Mouse (Mus musculus) T-cell, adult 2 months (primary cell): Measurements from ENCODE around the gene Fdps.
A peak's percentile ranks its signal among the peaks of the same experiment; 100 is the strongest.
"Not testable (repeated sequence)": the region's sequence is repeated elsewhere in the genome, so short reads cannot be mapped to it uniquely, and the experiment has no call there.

Source experiments
- DNase-seq: peaks from one replicate; pipeline ENCODE4 v3.0.0; 2022; ENCODE audit warnings: low spot score

Fdps gene

GRCm38 (mm10) chr3:89102495-89103290, 934 bp upstream of the Fdps start:
- DNase-seq = no peak

- no peak for DNase-seq
Observed at GRCm38 (mm10) chr3:89101459-89101811, 324 bp downstream of the Fdps start.

DNA sequence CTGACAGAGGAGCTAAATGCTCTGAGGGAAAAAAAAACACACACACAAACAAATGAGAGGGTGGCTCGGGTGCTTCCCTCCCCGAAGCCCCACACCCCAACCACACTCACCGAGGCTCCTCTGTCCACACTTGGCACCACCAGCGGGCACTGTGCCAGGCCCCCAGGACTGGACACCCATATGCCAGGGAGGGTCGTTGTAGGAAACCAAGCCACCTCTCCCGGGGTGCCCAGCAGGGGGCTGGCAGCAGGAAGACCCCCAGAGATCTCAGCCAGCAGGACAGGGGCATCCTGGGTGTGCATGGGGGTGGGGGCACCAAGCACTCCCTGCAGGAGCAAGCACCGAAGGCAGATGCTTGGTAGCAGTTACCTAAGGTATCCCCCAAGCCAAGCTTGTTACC, 948 bp downstream of the Fdps start, which contains the start of gene Gm43738:
TSS of gene Gm43738 (minus strand) at position 289 of the 400 bp plus-strand sequence.
- DNase-seq = no peak

- no peak for DNase-seq
Observed at GRCm38 (mm10) chr3:89094021-89094420, 7.7 kb downstream of the Fdps start.

DNA sequence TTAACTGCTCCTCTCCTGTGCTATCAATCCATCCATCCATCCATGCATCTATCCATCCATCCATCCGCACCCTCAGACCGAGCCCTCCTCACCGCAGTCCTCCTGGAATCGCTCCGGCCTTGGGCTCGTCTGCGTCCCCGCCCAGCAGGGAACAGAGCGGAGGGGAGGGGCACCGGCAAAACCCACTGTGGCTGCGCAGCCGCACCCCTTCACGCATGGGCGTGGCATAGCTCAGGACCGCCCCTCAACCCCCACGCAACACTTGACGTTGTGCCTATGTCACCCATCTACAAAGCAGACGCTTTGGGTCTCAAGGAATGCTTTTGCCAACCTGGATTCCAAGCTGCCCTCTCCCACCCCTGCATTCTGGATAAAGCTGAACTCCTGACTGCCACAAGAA, 8.6 kb downstream of the Fdps start, which contains the start of gene Rusc1:
TSS of gene Rusc1 (minus strand) at position 137 of the 400 bp plus-strand sequence.
- peak; percentile 70 for DNase-seq

DNA sequence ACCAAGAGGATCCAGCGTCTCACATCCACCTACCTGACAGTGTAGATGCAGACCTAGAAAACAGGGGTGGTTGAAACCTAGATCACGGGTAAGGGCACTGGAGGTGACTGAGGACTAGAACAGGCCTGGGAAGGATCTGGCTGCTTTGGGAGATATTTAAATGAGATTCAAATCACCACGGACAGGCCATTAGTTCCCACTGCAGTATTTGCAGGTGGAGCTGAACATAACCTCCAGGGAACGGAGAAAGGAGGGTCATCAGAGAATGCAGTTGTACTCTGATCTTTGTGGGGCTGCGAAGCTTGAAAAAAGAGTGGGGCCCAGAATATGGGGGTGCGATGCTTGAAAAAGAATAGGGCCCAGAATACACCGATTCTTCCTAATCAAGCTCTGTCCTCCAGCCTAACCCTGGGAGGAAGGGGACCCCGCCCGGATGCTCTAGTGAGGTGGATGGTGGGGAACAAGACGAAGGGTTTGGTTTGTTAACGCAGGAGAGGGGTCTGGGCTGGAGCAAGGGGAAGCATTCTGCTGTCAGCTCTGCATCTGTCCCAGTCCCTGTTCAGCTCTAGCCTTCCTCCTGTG, 9.2 kb downstream of the Fdps start:
- no peak for DNase-seq

DNA sequence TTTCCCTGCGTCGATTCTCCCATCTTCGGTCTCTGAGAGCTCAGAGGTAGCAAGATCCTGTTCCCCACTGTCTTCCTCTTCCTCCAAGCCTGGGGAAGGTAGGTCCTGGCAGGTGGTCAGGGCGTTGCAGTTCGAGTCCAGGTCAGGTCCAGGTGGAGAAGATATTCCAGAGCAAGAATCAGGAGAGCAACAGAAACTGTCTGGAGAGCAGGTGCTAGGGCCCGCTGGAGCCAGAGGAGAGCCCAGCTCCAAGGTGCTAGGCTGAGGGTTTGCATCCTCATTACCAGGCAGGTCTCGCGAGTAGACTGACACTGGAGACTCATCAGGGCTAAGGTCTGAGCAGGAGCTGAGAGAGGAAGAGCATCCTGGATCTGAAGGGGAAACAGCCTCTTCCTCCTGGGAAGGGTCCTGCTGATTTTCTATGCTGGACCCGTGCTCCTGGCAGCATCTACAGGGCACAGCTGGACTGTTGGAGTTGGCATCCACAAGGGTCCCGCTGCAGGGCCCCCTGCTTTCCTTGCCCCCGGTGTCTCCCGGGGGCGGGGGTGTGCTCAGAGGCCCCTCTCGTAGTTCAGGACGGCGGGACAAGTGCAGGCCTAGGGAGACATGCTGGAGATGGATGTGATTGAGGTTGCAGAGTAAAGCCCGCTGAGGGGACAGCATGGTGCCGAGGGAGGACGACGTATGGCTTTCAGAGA, 9.8 kb downstream of the Fdps start:
- no peak for DNase-seq

DNA sequence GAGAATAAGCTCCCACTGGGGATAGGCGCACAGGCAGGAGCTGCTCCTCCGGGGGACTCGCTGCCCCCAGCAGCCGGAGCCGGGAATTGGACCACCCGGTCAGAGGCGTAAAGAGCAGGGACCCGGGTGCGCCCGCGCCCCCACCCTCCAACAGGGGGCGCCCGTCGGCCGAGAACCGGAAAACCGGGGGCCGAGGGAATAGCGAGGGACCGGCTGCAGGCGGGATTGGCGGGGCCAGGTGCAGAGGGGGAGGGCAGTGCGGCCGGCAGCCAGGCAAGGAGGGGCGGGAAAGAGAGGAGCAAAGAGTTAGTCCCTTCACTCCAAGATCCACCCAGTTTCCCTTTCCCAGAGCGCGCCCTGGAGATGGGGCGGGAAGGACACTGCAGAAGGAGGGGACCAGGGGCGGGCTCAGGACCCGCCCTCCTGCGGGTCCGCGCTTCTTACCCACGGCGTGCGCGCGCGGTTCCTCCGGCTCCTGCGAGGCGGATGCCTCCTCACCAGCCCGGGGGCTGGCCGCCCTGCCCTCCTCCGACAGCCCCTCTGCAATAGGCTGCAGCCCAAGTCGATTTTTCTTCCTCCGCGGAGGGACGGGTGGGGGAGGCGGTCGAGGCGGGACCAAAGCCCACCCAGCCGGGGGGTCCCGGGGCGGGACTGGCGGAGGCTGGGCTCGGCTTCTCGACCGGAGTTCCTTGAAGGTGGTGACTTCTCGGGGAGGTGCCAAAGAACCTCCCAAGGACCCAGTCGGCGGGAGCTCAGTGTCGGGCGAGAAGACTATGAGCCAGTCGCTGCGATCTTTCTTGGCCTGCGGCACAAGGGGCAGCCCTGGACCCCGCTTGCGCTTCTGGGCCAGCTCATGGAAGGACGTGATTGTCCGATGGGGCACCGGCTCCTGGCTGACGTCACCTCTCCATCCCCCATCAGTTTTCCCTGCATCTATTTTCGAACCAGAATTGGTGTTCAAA, 10.8 kb downstream of the Fdps start:
- DNase-seq = peak; percentile 64

- DNase-seq = peak; percentile 88
Observed at GRCm38 (mm10) chr3:89089882-89090591, 11.7 kb downstream of the Fdps start.

DNA sequence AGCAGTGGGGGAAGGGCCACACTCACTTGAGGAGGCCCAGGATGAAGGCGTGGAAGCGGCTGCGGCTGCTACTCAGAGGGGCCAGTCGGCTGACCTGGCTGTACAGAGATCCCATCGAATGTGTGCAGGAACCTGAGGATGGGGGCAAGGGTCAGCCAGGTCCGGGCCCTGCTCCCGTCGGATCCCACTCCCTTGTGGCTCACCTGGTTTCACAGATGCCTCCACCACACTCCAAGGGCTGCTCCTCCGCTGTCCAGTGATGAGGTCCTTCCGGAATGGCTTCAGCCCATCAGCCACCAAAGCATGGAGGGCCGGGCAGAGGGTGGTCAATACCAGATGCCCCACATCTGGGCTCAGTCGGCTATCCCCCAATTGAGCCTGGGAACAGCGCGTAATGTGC, 12.8 kb downstream of the Fdps start:
- no peak for DNase-seq

- peak; percentile 85 for DNase-seq
Observed at GRCm38 (mm10) chr3:89087338-89088110, 14.2 kb downstream of the Fdps start.

DNA sequence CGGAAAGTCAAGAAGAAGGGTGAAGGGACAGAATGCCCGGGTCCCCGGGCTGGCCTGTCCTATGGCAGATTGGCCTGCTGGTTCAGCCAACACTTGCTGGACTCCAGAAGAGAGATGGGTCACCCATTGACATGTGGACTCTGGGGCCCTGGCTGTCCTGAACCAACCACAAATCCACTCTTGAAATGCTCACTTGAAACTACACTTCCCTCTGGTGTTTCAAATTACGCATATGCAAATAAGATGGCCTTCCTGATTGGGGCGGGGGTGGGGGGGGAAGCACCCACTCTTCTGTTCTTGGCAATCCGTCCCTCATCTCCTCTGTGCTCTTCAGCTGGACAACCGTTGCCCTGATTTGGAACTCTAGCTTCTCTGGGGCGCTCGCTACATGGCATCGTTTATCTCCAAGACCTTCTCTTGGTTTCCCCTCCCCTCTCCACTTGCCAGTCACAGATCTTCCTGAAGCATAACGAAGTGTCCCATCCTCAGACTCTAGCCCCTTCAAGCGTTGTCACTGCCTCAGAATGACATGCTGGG, 17.0 kb downstream of the Fdps start:
- no peak for DNase-seq

DNA sequence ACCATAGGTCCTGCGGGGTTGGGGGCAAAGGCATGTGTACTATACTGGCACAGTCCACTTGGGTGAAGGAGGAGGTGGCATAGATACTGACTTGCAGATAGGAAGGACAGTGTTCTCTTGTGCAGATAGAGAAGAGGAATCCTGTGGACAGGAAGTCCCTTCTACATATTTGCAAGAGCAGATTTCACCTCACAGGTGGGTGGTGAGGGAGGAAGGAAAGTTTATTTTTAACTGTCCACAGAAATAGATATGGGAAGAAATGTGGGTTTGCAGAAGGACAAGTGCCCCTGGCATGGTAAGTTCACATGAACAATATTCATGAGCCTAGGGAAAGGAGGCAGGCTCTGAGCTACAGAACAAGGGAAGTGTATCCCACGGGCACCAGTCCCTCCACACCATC, 17.6 kb downstream of the Fdps start:
- DNase-seq = no peak

GRCm38 (mm10) chr3:89082287-89082686, 19.5 kb downstream of the Fdps start:
- DNase-seq = not testable (repeated sequence)

GRCm38 (mm10) chr3:89077383-89077782, 24.4 kb downstream of the Fdps start:
- no peak for DNase-seq

GRCm38 (mm10) chr3:89067265-89067664, 34.5 kb downstream of the Fdps start:
- DNase-seq = no peak

DNA sequence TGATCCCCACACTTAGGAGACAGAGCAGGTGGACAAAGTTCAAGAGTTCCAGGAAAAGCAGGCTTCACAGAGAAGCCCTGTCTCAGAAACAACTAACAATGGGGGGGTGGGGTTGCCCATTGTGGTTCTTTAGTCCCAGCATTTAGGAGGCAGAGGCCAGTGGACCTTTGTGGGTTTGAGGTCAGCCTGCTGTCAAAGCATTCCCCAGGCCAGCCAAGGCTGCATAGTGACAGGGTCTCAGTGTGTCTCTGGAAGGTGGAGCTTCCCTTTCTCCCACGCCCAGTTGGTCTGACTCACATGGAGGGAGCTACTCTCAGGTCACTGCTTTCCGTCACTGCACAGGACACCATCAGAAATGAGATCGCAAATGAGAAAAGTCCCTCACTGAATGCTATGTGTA, 40.1 kb downstream of the Fdps start:
- DNase-seq = no peak

GRCm38 (mm10) chr3:89058783-89059182, 43.0 kb downstream of the Fdps start:
- DNase-seq = peak; percentile 30

DNA sequence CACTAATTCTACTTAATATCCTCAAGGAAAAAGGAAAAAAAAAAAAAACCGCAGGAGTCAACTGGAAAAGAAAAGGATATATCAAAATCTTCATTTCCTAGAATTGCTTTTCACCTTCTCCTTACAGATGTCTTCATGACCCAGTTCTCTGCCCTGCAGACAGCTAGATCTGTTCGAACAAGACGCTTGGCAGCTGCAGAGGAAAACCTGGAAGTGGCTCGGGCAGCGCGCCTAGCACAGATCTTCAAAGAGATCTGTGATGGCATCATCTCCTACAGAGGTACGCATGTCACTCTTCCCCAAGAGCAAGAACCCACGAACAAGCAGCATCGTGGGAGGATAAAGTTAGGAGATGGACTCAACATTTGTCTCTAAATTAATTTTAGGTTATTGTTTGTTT, 43.4 kb downstream of the Fdps start:
- DNase-seq = no peak
